Mouse (Mus musculus) midbrain, embryonic 15.5 days (tissue): ENCODE results near the gene Gm6899. TPM values are rescaled to one million over a fixed set of nuclear protein-coding genes. Genes with fewer than 3 reads are reported as not detected.

Source experiments
- ATAC-seq: fragments of 200-750 bp; cut with Nextera tagmentation; replicated peaks from 2 replicates; pipeline ENCODE4 v1.8.0; 2017; ENCODE audit warnings: moderate TSS enrichment
- H3K27ac ChIP-seq: fragments of 300-500 bp; sonication (generic); 2 replicates; pipeline ENCODE4 v1.5.1; 2015; ENCODE audit warnings: mild to moderate bottlenecking, inconsistent platforms
- H3K27me3 ChIP-seq: fragments of 300-500 bp; sonication (generic); replicated peaks from 2 replicates; pipeline ENCODE4 v1.6.1; 2015; ENCODE audit warnings: inconsistent platforms
- H3K36me3 ChIP-seq: fragments of 300-500 bp; sonication (generic); replicated peaks from 2 replicates; pipeline ENCODE4 v1.6.1; 2015; ENCODE audit warnings: inconsistent platforms
- H3K4me1 ChIP-seq: fragments of 300-500 bp; sonication (generic); 2 replicates; pipeline ENCODE4 v1.6.1; 2015; ENCODE audit warnings: inconsistent platforms
- H3K4me2 ChIP-seq: fragments of 300-500 bp; sonication (generic); 2 replicates; pipeline ENCODE4 v1.6.1; 2015; ENCODE audit warnings: inconsistent platforms, mild to moderate bottlenecking, moderate library complexity
- H3K4me3 ChIP-seq: fragments of 300-500 bp; sonication (generic); 2 replicates; pipeline ENCODE4 v1.5.1; 2015; ENCODE audit warnings: mild to moderate bottlenecking, inconsistent platforms
- H3K9ac ChIP-seq: fragments of 300-500 bp; sonication (generic); 2 replicates; pipeline ENCODE4 v1.6.1; 2015; ENCODE audit warnings: mild to moderate bottlenecking, inconsistent platforms
- H3K9me3 ChIP-seq: fragments of 300-500 bp; sonication (generic); 2 replicates; pipeline ENCODE4 v1.6.1; 2016; ENCODE audit warnings: inconsistent platforms
- WGBS: fragments of 180-500 bp; shearing (Covaris S2); methylation state at CpG from one replicate; pipeline ENCODE4 v1.1.7; 2015; ENCODE audit warnings: mixed read lengths; 5-methylcytosine and 5-hydroxymethylcytosine counted together
- polyA plus RNA-seq: library from polyadenylated mRNA; unstranded; fragments of >200 nt; fragmentation: Nextera tagmentation; extraction: Ambion mirVana; gene quantifications from 2 replicates; pipeline ENCODE4 v1.2.1, GENCODE M21; 2015

Gm6899 gene
- polyA plus RNA-seq, 1 experiment from 2014 or later: not detected

- Histone ChIP-seq H3K36me3 (no peaks in the 10 kb centered on the region), H3K4me3 (no peak overlapping the region), H3K27me3 (no peaks in the 10 kb centered on the region), H3K27ac (no peak overlapping the region), H3K9me3 (no peaks in the 10 kb centered on the region), H3K9ac (no peak overlapping the region), H3K4me2 (no peak overlapping the region), H3K4me1 (no peaks in the 10 kb centered on the region)
- 90% methylated on average over 4 of the region's 4 CpGs for WGBS
- no peak for ATAC-seq
Observed at GRCm38 (mm10) chr11:26600692-26601091, 7.7 kb downstream of the Gm6899 start.

GRCm38 (mm10) chr11:26601571-26602175 lies 8.6 kb downstream of the Gm6899 start:
- 89% methylated on average over 2 of the region's 2 CpGs for WGBS
- no peak overlapping the region for H3K27ac ChIP-seq
- H3K9ac ChIP-seq: no peak overlapping the region
- H3K27me3 ChIP-seq: no peaks in the 10 kb centered on the region
- no peak overlapping the region for H3K4me2 ChIP-seq
- no peaks in the 10 kb centered on the region for H3K4me1 ChIP-seq
- no peaks in the 10 kb centered on the region for H3K9me3 ChIP-seq
- no peaks in the 10 kb centered on the region for H3K36me3 ChIP-seq
- no peak for ATAC-seq
- H3K4me3 ChIP-seq: no peak overlapping the region

GRCm38 (mm10) chr11:26604061-26604655 lies 11.1 kb downstream of the Gm6899 start:
- Histone ChIP-seq H3K27ac (no peak overlapping the region), H3K9me3 (no peaks in the 10 kb centered on the region), H3K36me3 (no peaks in the 10 kb centered on the region), H3K4me3 (no peak overlapping the region), H3K4me2 (no peak overlapping the region), H3K4me1 (no peaks in the 10 kb centered on the region), H3K9ac (no peak overlapping the region), H3K27me3 (no peaks in the 10 kb centered on the region)
- ATAC-seq: no peak
- WGBS: 90% methylated on average over 1 of the region's 1 CpGs

- H3K9ac ChIP-seq: no peak overlapping the region
- H3K4me3 ChIP-seq: no peak overlapping the region
- no peaks in the 10 kb centered on the region for H3K9me3 ChIP-seq
- no peak overlapping the region for H3K27ac ChIP-seq
- 70% methylated on average over 10 of the region's 10 CpGs for WGBS
- no peaks in the 10 kb centered on the region for H3K27me3 ChIP-seq
- no peaks in the 10 kb centered on the region for H3K36me3 ChIP-seq
- no peaks in the 10 kb centered on the region for H3K4me1 ChIP-seq
- H3K4me2 ChIP-seq: no peak overlapping the region
- ATAC-seq: no peak
Observed at GRCm38 (mm10) chr11:26608795-26609194, 15.8 kb downstream of the Gm6899 start.

- no peak overlapping the region for H3K9ac ChIP-seq
Observed at GRCm38 (mm10) chr11:26618475-26619223, 25.6 kb downstream of the Gm6899 start.

GRCm38 (mm10) chr11:26622727-26623126 lies 29.7 kb downstream of the Gm6899 start:
- Histone ChIP-seq H3K9me3 (no peaks in the 10 kb centered on the region), H3K4me1 (no peaks in the 10 kb centered on the region), H3K36me3 (no peaks in the 10 kb centered on the region), H3K27me3 (no peaks in the 10 kb centered on the region), H3K4me2 (no peak overlapping the region), H3K27ac (no peak overlapping the region), H3K4me3 (no peak overlapping the region), H3K9ac (no peak overlapping the region)
- 87% methylated on average over 5 of the region's 5 CpGs for WGBS
- ATAC-seq: no peak

More at GRCm38 (mm10) chr11:26618475-26619223, 25.6 kb downstream of the Gm6899 start:
- Histone ChIP-seq H3K4me1 (no peaks in the 10 kb centered on the region), H3K27ac (no peak overlapping the region), H3K4me2 (no peak overlapping the region), H3K36me3 (no peaks in the 10 kb centered on the region), H3K27me3 (no peaks in the 10 kb centered on the region), H3K9me3 (no peaks in the 10 kb centered on the region), H3K4me3 (no peak overlapping the region)
- WGBS: 94% methylated on average over 2 of the region's 2 CpGs
- no peak for ATAC-seq

- Histone ChIP-seq H3K27ac (no peak overlapping the region), H3K4me2 (no peak overlapping the region), H3K4me3 (no peak overlapping the region), H3K27me3 (no peaks in the 10 kb centered on the region), H3K4me1 (no peaks in the 10 kb centered on the region), H3K9me3 (no peaks in the 10 kb centered on the region), H3K9ac (no peak overlapping the region), H3K36me3 (no peaks in the 10 kb centered on the region)
- ATAC-seq: no peak
- WGBS: 87% methylated on average over 1 of the region's 1 CpGs
Observed at GRCm38 (mm10) chr11:26636239-26636638, 43.2 kb downstream of the Gm6899 start.

GRCm38 (mm10) chr11:26640314-26640785 lies 47.3 kb downstream of the Gm6899 start:
- Histone ChIP-seq H3K4me1 (no peaks in the 10 kb centered on the region), H3K4me3 (no peak overlapping the region), H3K27ac (no peak overlapping the region), H3K9me3 (no peaks in the 10 kb centered on the region), H3K9ac (no peak overlapping the region), H3K36me3 (no peaks in the 10 kb centered on the region), H3K4me2 (no peak overlapping the region), H3K27me3 (no peaks in the 10 kb centered on the region)
- no peak for ATAC-seq
- 77% methylated on average over 8 of the region's 8 CpGs for WGBS

GRCm38 (mm10) chr11:26642141-26642540 lies 49.1 kb downstream of the Gm6899 start:
- Histone ChIP-seq H3K4me3 (no peak overlapping the region), H3K27me3 (no peaks in the 10 kb centered on the region), H3K27ac (no peak overlapping the region), H3K9ac (no peak overlapping the region), H3K36me3 (no peaks in the 10 kb centered on the region), H3K9me3 (no peaks in the 10 kb centered on the region), H3K4me2 (no peak overlapping the region), H3K4me1 (no peaks in the 10 kb centered on the region)
- ATAC-seq: no peak
- WGBS: 100% methylated on average over 1 of the region's 1 CpGs

Other genes starting within 250 kb of the Gm6899 start
- 12.9 and 13.0 TPM in 2 replicates for gene Fancl, start 207.1 kb upstream of the Gm6899 start, polyA plus RNA-seq
- 2.0 and 2.7 TPM in 2 replicates for gene Vrk2, start 758 bp downstream of the Gm6899 start, polyA plus RNA-seq